8 mouse cellular contexts compared by ENCODE assay signal in genomic region chr8:20296803-20297702, GRCm38 (mm10).
DNase-seq lines count a peak whose midpoint lies in the region; ATAC-seq lines count a peak whose summit lies in the region.
"Not testable (repeated sequence)": the region's sequence is repeated elsewhere in the genome, so short reads cannot be mapped to it uniquely, and the experiment has no call there.

No protein-coding gene starts in this region.

- peak overlapping the region; percentile 44 for H3K4me2 ChIP-seq in intestine, embryonic 14.5 days (ENCODE audit: low read length)

- WGBS in intestine, embryonic 14.5 days = 15% methylated on average over 49 of the region's 73 CpGs

- H3K27me3 ChIP-seq in intestine, embryonic 14.5 days (replicated peaks; ENCODE audit: control insufficient read depth, insufficient read depth, low read length) = not testable (repeated sequence)

- peak; percentile 87 to 92 for DNase-seq in adrenal gland, adult (ENCODE audit: inconsistent age in 2 of 2, low spot score in 1 of 2)
- DNase-seq in embryo, embryonic 10 days (ENCODE audit: low spot score) = peak; percentile 82
- DNase-seq in gastrocnemius, postnatal 25 days = peak; percentile 78
- DNase-seq in intestine, embryonic 14.5 days (ENCODE audit: low spot score) = peak; percentile 91
- DNase-seq in left cerebral cortex, postnatal 14 days (ENCODE audit: low spot score in 2 of 2) = peak; percentile 81 to 87
- peak; percentile 79 for DNase-seq in right cerebral cortex, postnatal 25 days
- DNase-seq in urinary bladder, postnatal 36 days (ENCODE audit: low spot score in 2 of 2) = peak; percentile 42 to 80

- peak overlapping the region; percentile 87 for H3K9ac ChIP-seq in intestine, embryonic 14.5 days (ENCODE audit: low read length)

- not testable (repeated sequence) for H3K9me3 ChIP-seq in intestine, embryonic 14.5 days (ENCODE audit: control insufficient read depth, low read length)

- ATAC-seq in intestine, embryonic 14.5 days (replicated peaks; ENCODE audit: low FRiP score, low TSS enrichment, low read depth) = peak; percentile 98
- ATAC-seq in megakaryocyte-erythroid progenitor cell, adult 5-6 weeks (replicated peaks; ENCODE audit: low FRiP score, low TSS enrichment, poor library complexity, severe bottlenecking) = peak; percentile 100

- H3K27ac ChIP-seq in intestine, embryonic 14.5 days (ENCODE audit: low read depth) = peak overlapping the region; percentile 64

- intact Hi-C loops in left cerebral cortex, postnatal 14 days (cut with DNase I) = not testable (repeated sequence)

- not testable (repeated sequence) for H3K4me1 ChIP-seq in intestine, embryonic 14.5 days (replicated peaks; ENCODE audit: control insufficient read depth, insufficient read depth, low read length)

- not testable (repeated sequence) for H3K36me3 ChIP-seq in intestine, embryonic 14.5 days (ENCODE audit: control insufficient read depth, insufficient read depth, low read length)

- peak overlapping the region; percentile 51 for H3K4me3 ChIP-seq in intestine, embryonic 14.5 days (ENCODE audit: low read depth, low read length)

Comparison
In these comparisons a context has a peak if more than half of its experiments do, and no peak if none do; other contexts are left out.
1. Peak in every context shown above with its lines: DNase-seq, ATAC-seq, H3K4me3 ChIP-seq and H3K27ac ChIP-seq.